Mouse (Mus musculus) MEL-GATA-1-ER (cell line): Measurements from ENCODE around the gene Fam71e2.
"Not testable (repeated sequence)": the region's sequence is repeated elsewhere in the genome, so short reads cannot be mapped to it uniquely, and the experiment has no call there.

ENCODE experiments used
- DNase-seq: peaks from one replicate; pipeline ENCODE4 v3.0.0-alpha.2; 2012; ENCODE audit warnings: low read depth; ENCODE audit errors: extremely low read depth

Fam71e2 gene

DNA sequence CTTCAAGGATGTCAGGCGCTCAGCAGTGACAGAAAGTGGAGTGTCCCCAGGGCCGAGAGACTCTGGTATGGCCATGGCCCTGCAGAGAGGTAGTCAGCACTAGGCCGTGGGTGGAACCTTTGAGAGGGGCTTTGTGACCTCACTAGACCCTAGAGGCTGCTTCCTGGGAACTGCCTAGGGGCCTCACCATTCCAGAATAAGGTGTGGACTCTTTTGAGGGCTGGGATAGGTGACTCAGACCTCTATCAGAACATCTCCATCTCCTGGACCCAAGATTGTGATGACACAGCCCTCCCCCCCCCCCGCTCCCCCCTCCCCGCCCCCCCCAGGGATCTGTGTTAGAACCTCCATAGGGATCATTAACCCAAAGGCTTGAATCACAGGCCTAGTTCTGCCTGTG lies at the start of gene Fam71e2:
Gene Fam71e2 (minus strand): TSS at position 101 of the 400 bp plus-strand sequence.
- DNase-seq, result no peak

- DNase-seq, result no peak
Measured at GRCm38 (mm10) chr7:4816559-4816958, 45.5 kb upstream of the Fam71e2 start.

DNA sequence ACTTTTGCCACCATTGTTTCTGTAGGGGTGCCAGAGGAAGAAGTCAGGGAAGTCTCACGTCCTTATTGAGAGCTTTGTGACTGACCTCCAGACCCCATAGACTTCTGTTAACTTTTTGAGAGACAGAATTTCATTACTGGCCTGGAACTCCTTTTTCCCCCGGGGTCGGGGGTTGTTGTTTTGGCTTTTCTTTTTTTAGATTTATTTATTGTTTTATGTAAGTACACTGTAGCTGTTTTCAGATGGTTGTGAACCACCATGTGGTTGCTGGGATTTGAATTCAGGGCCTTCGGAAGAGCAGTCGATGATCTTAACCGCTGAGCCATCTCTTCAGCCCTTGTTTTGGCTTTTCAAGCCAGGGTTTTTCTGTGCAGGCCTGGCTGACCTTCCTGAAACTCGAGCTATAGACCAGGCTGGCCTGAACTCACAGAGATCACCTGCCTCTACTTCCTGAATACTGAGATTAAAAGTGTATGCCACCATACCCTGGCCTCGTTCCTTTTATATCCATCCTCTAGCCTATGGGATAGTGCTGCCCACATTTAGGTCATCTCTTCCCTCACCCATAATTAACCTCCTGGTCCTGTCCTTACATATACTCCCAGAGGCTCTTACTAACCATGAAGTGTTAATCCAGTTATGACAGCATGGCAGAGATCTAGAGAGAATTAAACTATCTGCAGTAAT lies 42.1 kb upstream of the Fam71e2 start:
- no peak for DNase-seq

DNA sequence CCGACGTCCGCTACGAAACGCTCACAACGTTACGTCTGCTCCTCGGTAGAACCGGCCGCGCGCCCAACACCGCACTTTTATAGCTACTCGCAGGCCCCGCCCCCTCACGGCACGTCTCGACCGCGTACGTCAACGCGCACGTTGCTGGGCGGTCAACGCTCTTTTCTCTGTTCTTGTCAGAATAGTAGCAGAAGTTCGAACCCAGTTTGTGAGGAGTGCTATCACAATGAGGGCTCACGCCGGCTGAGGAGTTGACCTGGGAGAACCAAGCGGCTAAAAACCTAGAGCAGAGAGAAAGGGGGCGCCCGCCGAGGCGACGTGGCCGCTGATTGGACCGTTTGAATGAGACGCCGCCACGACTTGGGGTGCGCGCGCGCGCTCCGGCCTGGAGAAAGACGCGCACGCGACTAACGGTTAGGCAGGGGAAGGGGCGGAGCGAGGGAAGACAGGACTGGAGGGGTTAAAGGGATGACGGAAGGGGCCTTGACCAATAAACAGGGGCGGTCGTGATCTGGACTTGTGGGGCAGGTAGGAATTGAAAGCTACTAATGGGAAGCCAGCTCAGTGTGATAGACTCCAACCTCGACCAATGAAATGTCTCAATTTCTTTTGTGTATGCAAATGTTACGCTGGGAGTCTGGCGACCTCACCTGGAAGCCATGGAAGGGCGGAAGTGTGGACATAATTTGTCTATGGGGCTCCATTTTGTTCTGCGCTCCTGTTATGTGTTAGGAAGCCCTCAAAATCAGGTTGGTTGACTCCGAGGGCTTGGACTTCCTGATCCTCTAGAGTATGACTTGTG lies 41.4 kb upstream of the Fam71e2 start, which contains the start of gene Ube2s:
Gene Ube2s (minus strand): TSS at position 288 of the 802 bp plus-strand sequence.
- peak; percentile 100 for DNase-seq

- no peak for DNase-seq
Measured at GRCm38 (mm10) chr7:4811842-4812302, 40.8 kb upstream of the Fam71e2 start.

DNA sequence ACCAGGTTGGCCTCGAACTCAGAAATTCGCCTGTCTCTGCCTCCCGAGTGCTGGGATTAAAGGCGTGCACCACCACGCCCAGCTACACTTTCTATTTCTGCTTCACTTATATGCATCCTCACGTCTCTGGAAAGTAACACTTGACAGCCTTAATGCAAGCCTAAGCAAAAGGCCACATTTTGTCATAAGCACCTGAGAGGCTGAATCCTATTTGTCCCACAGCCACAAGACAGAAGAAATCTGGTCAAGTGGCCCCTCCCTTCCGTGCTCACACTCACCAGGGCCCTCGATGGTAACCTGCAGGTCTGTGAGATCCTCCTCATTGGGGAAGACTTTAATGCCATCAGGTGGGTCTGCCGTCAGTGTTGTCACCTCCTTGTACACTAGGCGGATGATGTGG lies 40.0 kb upstream of the Fam71e2 start:
- not testable (repeated sequence) for DNase-seq

DNA sequence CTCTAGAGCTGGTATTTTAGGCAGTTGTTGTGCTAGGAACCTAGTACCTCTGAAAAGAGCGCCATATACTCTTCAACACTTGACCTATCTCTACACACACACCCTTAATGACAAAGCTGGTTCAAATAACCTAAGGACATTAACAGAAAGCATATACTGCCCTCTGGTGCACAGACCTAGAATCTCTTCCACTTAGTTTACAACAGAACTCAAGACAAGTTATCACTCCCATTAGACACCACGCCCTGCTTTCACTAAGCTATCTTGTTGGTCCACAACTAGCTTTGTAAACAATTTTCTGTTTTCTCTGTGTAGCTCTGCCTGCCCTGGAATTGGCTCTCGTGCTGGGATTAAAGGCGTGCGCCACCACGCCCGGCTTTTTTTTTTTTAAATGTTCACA lies 35.6 kb upstream of the Fam71e2 start:
- DNase-seq, result peak; percentile 58

- DNase-seq, result no peak
Measured at GRCm38 (mm10) chr7:4802247-4802646, 31.1 kb upstream of the Fam71e2 start.

- DNase-seq, result no peak
Measured at GRCm38 (mm10) chr7:4795767-4796433, 24.8 kb upstream of the Fam71e2 start.

DNA sequence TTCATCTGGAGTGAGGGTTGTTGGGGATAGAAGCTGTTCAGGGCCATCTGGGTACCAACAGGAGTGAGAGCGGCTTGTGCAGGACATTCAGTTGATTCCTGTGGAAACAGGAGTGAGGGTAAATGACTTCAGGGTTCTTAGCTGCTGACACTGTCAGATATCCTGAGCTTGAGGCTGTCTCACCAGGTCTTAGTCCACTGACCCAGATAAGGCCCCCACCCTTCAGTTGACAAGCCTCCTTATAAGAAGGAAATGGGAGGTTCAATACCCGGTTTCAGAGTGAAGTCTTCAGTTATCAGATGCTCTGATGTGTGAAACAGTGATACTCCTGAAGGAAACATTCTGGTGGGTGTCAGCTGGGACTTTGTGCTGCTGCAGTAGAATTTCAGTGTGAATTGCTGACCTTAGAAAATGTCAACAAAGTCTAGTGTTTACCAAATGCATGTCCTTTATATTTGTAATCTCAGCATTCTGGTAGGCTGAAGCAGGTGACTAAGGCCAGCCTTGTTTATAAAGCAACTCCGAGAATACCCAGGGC lies 23.6 kb upstream of the Fam71e2 start:
- no peak for DNase-seq

GRCm38 (mm10) chr7:4793674-4794073 lies 22.6 kb upstream of the Fam71e2 start:
- DNase-seq, result no peak

DNA sequence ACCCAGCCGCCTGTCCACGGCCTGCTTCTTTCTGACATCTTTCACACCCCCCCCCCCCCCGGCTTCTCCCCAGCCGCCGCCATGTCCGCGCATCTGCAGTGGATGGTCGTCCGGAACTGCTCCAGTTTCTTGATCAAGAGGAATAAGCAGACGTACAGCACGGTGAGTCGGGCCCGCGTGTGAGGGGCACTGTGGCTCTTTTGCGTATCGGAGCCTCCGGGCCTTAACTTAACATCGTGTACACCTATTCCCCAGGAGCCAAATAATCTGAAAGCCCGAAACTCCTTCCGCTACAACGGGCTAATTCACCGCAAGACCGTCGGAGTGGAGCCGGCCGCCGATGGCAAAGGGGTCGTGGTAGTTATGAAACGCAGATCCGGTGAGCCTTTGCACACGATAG lies 22.1 kb upstream of the Fam71e2 start:
- not testable (repeated sequence) for DNase-seq

- peak; percentile 90 for DNase-seq
Measured at GRCm38 (mm10) chr7:4792278-4793212, 21.4 kb upstream of the Fam71e2 start, which contains the start of gene Rpl28. Gene Rpl28, plus strand, starts transcription at chr7:4792874.

- DNase-seq, result no peak
Measured at GRCm38 (mm10) chr7:4789436-4789935, 18.4 kb upstream of the Fam71e2 start, which contains the start of gene Tmem238. Gene Tmem238, minus strand, starts transcription at chr7:4789656.

DNA sequence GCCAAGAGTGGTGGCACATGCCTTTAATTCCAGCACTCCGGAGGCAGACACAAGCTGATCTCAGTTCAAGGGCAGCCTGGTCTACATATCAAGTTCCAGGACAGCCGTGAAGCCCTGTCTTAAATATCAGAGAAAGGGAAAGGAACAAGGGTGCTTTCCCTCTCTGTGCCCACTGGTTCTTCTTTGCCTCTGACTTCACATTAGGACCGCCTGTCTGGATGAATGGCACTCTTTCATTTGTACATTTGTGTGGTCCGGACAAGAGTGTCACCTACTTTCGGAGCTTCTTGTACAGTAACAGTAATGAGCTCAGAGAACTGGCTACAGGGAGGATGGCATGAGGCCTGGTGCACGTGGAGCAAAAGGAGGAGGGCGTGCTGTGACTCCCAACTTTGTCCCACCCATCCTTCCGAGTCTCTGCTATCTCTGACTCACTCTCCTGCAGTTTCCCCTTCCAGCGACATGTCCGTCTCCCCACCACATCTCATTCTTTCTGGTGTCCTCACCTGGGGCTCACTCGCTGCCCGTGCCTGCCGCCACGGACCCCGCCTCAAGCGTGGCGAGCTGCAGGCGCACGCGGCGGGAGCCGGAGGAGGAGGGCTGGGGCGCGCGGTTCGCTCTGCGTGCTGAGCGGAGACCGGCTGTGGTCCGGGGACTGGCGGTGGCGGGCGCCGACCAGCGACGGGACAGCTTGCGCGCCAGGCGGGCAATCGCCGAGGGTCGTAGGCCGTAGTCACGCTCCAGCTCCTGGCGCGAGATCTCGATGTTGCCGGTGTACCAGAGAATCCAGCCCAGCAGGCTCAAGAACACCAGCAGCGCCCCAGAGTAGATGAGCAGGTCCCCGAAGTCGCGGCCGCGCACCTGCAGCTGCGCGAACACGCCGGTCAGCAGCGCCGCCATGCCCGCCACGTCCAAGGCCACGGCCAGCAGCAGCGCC lies 17.7 kb upstream of the Fam71e2 start:
- DNase-seq, result peak; percentile 82

DNA sequence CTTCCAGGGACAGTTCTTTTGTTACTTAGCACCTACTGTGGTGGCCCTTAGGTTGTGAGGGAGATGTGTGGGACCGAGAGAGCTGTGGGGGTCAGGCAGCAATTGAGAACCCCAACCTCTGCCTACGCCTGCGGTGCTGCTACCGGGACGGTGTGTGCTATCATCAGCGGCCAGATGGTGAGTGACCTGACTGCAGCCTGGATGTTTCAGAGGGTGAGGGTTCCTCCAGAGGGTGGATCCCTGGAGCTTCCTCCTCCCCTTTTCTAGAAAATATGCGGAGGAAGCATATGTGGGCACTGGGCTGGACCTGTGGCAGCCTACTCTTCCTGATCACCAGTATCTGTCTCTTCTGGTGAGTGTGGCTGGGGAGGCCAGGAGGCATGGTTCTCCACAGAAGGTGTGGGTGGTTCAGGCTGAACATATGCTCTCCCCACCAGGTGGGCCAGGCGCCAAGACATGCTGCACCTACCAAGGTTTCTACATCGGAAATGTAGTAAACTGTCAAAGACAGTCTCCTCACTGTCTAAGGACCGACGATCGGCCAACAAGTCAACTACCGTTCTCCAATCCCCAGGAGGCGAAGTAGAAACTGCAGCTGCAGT lies 12.7 kb upstream of the Fam71e2 start:
- no peak for DNase-seq

DNA sequence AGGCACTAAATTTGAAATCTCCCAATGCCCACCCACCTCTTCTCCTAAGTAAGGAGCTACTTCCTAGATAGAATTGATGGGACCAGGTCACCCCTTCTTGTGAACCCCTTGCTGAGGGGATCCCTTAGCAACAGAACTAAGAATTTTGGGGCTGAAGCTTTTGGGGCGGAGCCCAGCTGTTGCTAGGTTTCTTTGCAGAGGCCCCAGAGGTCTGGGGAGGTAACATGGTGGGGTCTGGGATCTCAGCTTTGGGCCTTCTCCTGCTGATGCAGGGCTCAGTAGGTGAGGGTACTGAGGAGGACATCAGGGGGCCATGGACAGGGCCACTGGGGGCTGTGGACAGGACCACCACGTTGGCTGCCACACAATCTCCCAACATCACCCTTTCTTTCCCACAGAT lies 11.7 kb upstream of the Fam71e2 start, which contains the start of the genes Il11 and Tmem190:
Gene Il11 (minus strand): TSS at position 101 of the 400 bp plus-strand sequence.
Gene Tmem190 (plus strand): TSS at position 179 of the 400 bp plus-strand sequence.
- no peak for DNase-seq

- no peak for DNase-seq
Measured at GRCm38 (mm10) chr7:4782130-4782529, 11.0 kb upstream of the Fam71e2 start.
